Mouse (Mus musculus) thymus, adult 2 months (tissue): ENCODE data around the gene Pbx4. TPM values are rescaled to one million over a fixed set of nuclear protein-coding genes. Genes with fewer than 3 reads are reported as not detected.
A peak's percentile ranks its signal among the peaks of the same experiment; 100 is the strongest.

Experiments
- DNase-seq: peaks from one replicate; pipeline ENCODE4 v3.0.0; 2021
- H3K27ac ChIP-seq: fragments of 200-500 bp; 2 replicates; pipeline ENCODE4 v1.5.1; 2012; ENCODE audit warnings: low read length, control low read depth; ENCODE audit not compliant: control insufficient read depth, insufficient read depth
- H3K27me3 ChIP-seq: fragments of 200-500 bp; 2 replicates; pipeline ENCODE4 v1.6.1; 2012; ENCODE audit warnings: mild to moderate bottlenecking, low read length, moderate library complexity, mixed read lengths; ENCODE audit not compliant: control insufficient read depth, insufficient read depth
- H3K36me3 ChIP-seq: fragments of 200-500 bp; 2 replicates; pipeline ENCODE4 v1.6.1; 2012; ENCODE audit warnings: mild to moderate bottlenecking, low read length, moderate library complexity; ENCODE audit not compliant: control insufficient read depth, insufficient read depth
- H3K4me1 ChIP-seq: fragments of 200-500 bp; replicated peaks from 2 replicates; pipeline ENCODE4 v1.6.1; 2012; ENCODE audit warnings: low read length; ENCODE audit not compliant: control insufficient read depth, insufficient read depth
- H3K4me3 ChIP-seq: fragments of 200-500 bp; 2 replicates; pipeline ENCODE4 v1.5.1; 2012; ENCODE audit warnings: mild to moderate bottlenecking, low read length, control low read depth, moderate library complexity; ENCODE audit not compliant: control insufficient read depth, insufficient read depth
- CTCF ChIP-seq: fragments of 200-500 bp; IDR thresholded peaks from 2 replicates; pipeline ENCODE4 v1.5.1; 2012; ENCODE audit warnings: mild to moderate bottlenecking, control low read depth, low read length, moderate library complexity, borderline replicate concordance; ENCODE audit not compliant: control insufficient read depth, poor library complexity, insufficient read depth; ENCODE audit errors: extremely low read depth
- POLR2A ChIP-seq: fragments of 200-500 bp; IDR thresholded peaks from 2 replicates; pipeline ENCODE4 v1.6.1; 2012; ENCODE audit warnings: mild to moderate bottlenecking, low read length, control low read depth, moderate library complexity; ENCODE audit not compliant: control insufficient read depth, poor library complexity, insufficient read depth; ENCODE audit errors: extremely low read depth
- WGBS: fragments of 180-500 bp; shearing (Covaris S2); methylation state at CpG from one replicate; pipeline ENCODE4 v1.1.7; 2018; 5-methylcytosine and 5-hydroxymethylcytosine counted together
- polyA plus RNA-seq: library from polyadenylated mRNA; depleted of rRNA; stranded (reverse); fragments of >200 nt; gene quantifications from 2 replicates; pipeline ENCODE4 v1.2.3, GENCODE M21; 2012

The Pbx4 gene
- polyA plus RNA-seq, 1 experiment, result 29.0 TPM

GRCm38 (mm10) chr8:69822386-69823191 lies 9.7 kb upstream of the Pbx4 start, which contains the start of gene Lpar2:
Gene Lpar2 (plus strand): TSS chr8:69822429.
- peak; percentile 76 for DNase-seq
- peaks cover 8% of the 10 kb centered on the region for H3K36me3 ChIP-seq
- H3K4me3 ChIP-seq, result peak within 1 kb of the TSS; percentile 56
- peaks cover 14% of the 10 kb centered on the region for H3K4me1 ChIP-seq
- TF ChIP-seq CTCF, result no peak
- 0 out of 2 replicates have a peak, but pooled peaks have one; percentile 30 for TF ChIP-seq POLR2A
- peak within 1 kb of the TSS; percentile 34; the same call in 1 of the 2 replicates for H3K27ac ChIP-seq
- 2% methylated on average over 34 of the region's 35 CpGs for WGBS
- no peaks in the 10 kb centered on the region for H3K27me3 ChIP-seq

- DNase-seq, result no peak
- Histone ChIP-seq H3K27ac (no peak overlapping the region), H3K4me1 (peaks cover 33% of the 10 kb centered on the region), H3K4me3 (no peak overlapping the region), H3K36me3 (no peaks in the 10 kb centered on the region), H3K27me3 (no peaks in the 10 kb centered on the region)
- over 99% methylated on average over 12 of the region's 12 CpGs for WGBS
- TF ChIP-seq CTCF (no peak), POLR2A (no peak)
Observed at GRCm38 (mm10) chr8:69826371-69826770, 5.9 kb upstream of the Pbx4 start.

- Histone ChIP-seq H3K4me3 (no peak overlapping the region), H3K36me3 (no peaks in the 10 kb centered on the region), H3K27me3 (no peaks in the 10 kb centered on the region), H3K27ac (no peak overlapping the region), H3K4me1 (peaks cover 5% of the 10 kb centered on the region)
- TF ChIP-seq CTCF (no peak), POLR2A (no peak)
- no peak for DNase-seq
- WGBS, result 91% methylated on average over 8 of the region's 8 CpGs
Observed at GRCm38 (mm10) chr8:69837057-69837682, 4.9 kb downstream of the Pbx4 start.

GRCm38 (mm10) chr8:69847167-69848065 lies 15.1 kb downstream of the Pbx4 start:
- TF ChIP-seq CTCF, result no peak
- TF ChIP-seq POLR2A, result no peak
- H3K27ac ChIP-seq, result no peak overlapping the region
- no peaks in the 10 kb centered on the region for H3K27me3 ChIP-seq
- no peaks in the 10 kb centered on the region for H3K4me1 ChIP-seq
- H3K4me3 ChIP-seq, result no peak overlapping the region
- 91% methylated on average over 3 of the region's 3 CpGs for WGBS
- DNase-seq, result no peak
- no peaks in the 10 kb centered on the region for H3K36me3 ChIP-seq

GRCm38 (mm10) chr8:69848951-69849350 lies 16.7 kb downstream of the Pbx4 start:
- TF ChIP-seq POLR2A, result no peak
- TF ChIP-seq CTCF, result no peak
- Histone ChIP-seq H3K36me3 (no peaks in the 10 kb centered on the region), H3K27me3 (no peaks in the 10 kb centered on the region), H3K4me3 (no peak overlapping the region), H3K4me1 (no peaks in the 10 kb centered on the region), H3K27ac (no peak overlapping the region)
- WGBS, result 95% methylated on average over 8 of the region's 8 CpGs
- DNase-seq, result no peak

GRCm38 (mm10) chr8:69849899-69850298 lies 17.6 kb downstream of the Pbx4 start:
- Histone ChIP-seq H3K4me1 (no peaks in the 10 kb centered on the region), H3K36me3 (no peaks in the 10 kb centered on the region), H3K27ac (no peak overlapping the region), H3K4me3 (no peak overlapping the region), H3K27me3 (no peaks in the 10 kb centered on the region)
- no peak for DNase-seq
- 72% methylated on average over 3 of the region's 3 CpGs for WGBS
- no peak for TF ChIP-seq CTCF
- TF ChIP-seq POLR2A, result no peak
